Mouse (Mus musculus) c-Kit-negative CD71-positive TER-119-positive erythroid progenitor cells, embryonic 14.5 days (primary cell): ENCODE results near the gene Lhx4.

ENCODE experiments used
- DNase-seq: peaks from one replicate; pipeline ENCODE4 v3.0.0-alpha.2; 2013; ENCODE audit warnings: low read depth, low spot score

Gene Lhx4

DNA sequence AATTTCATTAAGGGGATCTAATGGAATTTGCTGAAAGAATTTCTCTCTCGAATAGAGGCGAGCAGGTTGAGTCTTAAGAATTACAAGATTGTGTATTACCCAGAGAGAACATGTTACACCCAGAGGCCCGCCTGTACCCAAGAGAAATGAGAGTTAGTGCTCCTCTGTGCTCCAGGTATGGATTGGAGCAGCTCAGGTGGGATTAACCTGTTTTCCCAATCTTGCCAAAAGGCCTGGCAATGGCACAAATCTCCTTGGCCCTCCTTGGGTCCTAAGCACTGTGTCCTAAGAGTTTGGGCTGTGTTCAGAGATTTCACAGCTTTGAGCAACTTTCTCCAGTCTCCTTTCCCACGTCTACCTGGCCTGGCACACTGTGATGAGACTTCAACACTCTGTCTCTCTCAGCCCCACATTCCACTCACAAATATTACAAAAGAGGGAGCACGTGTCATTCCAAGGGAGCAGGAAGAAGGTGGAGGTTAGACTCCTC lies 48.2 kb downstream of the Lhx4 start:
- DNase-seq = no peak

DNA sequence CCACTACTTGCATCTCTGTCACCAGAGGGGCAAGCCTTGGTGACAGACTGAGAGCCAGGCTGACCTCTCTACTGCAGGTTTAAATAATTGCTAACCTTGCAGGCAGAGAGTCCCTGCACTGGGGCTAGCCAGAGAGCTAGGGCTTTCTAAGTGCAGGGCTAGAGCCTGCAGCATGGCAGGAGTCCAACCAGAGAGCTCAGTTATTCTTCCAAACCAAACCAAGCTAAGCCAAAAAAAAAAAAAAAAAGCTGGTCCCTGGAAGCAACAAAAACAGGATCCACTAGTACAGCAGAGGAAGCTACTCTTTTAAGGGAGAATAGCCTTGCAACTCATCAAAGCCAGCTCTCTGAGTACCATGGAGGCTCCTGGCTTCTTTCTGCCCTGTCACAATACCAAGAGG lies 50.6 kb downstream of the Lhx4 start:
- DNase-seq = no peak

DNA sequence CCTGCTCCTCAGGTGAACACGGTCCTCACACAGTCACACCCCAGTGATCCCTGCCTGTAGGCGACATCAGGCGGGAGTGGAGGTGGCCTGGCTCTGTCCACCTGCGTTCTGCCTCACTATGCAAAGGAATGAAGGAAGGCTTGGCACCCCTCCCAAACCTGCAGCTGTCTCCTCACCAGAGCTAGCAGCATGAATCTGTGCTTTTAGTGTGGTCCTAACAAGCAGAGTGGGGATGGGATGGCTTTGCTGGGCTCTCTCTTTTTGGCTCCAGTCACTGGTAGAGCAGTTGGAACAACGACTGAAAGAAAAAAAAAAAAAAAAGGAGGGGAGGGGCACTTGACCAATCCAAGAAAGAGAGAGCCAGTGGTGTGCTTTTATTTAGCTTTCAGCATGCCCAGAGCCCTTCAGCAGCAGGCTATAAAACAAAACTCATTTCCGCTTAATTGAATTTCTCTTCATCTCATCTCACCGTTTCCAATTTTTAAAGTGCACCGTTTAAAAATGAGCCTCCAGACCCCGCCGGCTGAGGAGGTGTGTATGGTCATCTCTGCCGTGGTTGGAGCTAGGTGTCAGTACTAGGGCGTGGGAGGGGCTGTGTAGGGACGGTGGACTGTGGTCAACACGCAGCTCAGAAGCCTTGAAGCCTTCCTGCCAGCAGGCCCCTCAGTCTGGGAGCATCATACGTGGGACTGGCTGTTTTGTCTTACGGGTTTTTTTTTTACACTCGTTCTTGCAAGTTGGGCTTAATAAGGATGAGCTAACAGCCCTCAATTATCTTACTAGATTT lies 52.9 kb downstream of the Lhx4 start:
- no peak for DNase-seq

DNA sequence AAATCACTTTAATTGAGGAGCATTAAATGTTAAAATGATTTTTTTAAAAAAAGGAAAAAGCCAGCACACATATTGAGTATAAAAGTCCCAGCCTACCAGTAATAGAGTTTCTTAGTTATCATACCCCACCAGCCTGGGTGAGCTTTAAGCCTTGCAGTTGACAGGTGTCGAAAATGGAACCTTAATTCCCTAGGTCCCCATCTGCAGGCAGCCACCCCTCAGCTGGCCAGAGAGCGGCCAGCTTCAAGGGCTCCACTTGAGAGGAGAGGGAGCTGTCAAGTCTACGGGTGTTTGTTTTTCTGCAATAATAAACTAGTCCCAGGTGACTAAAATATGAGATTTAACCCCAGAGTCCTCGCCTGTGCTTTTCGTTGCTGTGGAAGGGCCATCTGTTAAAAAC lies 58.0 kb downstream of the Lhx4 start:
- DNase-seq = no peak

DNA sequence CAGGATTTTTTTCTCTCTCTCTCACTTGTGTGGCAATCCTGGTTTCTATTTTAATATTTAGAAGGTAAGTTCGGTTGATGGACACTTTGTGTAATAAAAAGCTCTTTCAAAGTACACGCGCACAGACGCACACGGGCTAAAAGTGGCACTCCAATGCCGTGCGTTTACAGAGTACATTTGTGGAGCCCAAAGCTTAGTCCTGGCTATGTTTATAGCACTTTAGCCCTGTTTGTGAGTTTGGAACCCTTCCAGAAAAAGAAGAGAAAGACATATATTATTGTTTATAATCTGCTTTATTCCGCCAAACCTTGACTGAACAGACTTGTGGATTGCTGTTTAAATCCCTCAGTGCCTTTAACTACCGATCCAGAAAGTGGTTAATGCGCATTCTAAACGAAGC lies 58.5 kb downstream of the Lhx4 start:
- DNase-seq = no peak

DNA sequence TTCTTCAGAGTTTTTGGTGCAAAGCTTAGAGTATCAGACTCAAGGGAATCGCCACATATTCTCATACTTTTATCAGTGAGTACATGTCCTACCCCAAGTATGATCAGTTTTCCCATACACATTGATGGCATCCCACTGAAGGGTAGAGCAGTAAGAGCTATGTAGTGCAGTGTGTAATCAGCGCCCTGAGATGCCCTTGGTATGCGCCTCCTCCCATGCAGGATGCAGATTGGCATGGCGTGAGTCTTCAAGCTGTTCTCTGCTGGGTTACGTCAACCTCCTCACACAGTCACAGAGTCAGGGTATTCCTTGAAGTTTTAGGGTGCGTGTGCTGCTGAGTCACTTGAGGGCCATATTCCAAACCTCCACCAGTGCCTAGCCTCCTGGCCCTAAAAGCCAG lies 59.3 kb downstream of the Lhx4 start:
- DNase-seq = no peak

DNA sequence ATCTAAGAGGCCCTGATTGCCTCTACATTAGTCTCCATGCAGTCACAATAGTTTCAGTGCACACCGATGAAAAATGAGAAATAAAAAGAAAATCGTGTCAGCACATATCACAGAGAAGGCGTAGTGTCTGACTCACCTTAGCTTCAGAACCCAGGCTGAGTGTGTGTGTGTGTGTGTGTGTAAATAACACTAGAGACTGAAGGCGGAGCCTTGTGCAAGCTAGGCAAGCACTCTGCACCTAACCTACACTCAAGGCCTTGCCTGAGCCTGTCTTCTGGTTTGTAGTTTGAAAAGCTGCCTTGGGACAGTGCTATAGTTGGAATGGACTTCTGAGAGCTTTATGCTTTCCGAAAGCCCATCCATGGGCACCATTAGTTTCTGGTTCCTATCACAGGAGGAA lies 61.9 kb downstream of the Lhx4 start:
- DNase-seq = no peak

DNA sequence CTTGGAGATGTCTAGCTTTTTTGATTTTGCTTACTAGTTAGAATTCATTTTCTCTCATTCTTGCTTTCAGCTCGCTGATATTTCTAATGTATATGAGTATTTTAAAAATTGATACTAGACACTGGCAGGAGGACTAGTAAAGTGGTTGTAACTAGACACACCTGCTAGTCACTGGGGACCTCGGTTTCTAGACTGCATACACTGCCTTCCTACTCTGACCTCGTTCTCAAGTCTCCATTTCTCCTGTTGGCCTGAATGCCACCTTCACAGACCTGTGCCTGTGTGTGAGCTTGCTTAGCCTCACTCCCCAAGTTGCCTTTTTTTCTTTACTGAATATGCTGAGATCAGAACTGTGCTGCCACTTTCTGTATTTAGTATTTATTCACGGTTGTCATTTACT lies 62.3 kb downstream of the Lhx4 start:
- DNase-seq = no peak

DNA sequence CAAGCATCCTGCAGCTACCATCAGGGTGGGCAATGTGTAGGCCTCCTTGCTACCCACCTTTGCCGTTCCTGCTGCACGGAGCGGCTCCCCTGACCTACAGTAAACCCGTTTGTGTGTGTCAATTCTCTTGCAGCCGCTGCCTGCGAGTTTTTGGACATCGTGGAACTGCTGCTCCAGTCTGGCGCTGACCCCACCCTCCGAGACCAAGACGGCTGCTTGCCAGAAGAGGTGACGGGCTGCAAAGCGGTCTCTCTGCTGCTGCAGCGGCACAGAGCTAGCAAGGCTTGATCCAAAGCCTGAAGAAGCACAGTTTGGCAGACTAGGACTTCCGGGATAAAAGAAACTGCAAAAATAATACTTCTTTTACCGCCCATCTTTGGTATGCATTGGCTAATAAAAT lies 64.7 kb downstream of the Lhx4 start:
- DNase-seq = no peak

DNA sequence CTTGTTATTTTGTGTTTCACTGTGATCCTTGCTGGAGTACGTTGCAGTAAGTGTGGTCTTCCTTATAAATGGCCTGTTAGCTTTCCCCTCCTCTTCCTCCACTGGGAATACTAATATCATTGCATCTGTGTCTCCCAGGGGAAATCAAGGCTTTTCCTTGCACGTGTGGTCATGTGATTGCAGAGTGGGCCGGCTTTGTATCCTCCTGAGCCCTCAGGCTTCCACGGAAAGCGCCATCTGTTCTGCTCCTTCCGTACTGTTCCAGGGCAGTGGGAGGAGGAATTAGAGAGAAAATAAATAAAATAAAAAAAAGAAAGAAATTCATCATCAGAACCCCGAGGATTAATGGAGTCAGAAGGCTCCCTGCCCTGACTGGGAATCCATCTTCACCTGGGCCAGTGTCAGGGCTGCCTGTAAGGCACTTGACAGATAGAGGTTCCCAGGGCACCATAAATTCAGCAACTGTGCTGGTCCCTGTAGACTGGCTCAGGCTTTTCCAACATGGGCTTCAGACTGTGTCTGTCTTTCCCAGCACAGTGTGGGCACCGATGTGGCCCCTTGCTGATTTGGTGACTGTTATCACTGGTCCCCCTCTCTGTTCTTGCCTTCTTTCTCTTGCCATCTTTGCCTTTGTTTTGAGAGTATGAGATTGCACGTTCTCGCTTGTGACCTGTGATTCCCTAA lies 70.2 kb downstream of the Lhx4 start:
- no peak for DNase-seq

DNA sequence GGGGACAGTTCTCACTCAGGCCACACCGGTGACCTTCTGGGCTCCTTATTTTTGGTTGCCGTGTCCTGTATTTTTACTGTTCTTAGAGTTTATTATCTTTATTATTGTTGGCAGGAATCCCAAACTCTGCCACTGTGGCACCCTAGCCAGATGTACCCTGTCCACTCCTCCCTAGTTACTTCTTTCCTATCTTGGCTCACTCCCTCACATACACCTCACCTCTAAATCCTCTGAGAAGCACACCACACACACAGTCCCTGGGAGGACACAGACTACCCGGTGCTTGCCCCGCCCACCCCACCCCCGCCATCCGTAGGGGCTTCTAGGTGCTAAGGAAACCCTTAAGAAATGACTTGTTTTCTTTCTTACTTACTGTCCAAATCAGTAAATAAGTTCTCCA lies 75.9 kb downstream of the Lhx4 start:
- no peak for DNase-seq

DNA sequence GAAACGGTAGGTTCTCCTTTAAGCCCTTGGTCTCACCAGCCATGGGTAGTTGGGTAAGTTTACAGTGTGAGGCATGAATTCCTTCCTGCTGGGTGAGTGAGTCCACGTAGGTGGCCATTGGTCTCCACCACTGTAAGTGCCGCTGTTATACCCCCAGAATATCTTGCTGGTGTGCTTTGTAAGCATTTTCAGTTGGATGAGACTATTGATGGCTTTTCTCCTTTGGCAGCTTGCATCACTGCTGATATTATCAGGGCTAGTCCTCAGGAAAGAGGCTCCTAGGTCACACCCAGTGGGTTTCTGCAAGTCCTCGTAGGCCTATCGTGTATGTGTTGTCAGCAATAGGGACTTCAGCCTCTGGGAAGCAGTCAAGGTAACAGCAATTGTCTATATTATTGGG lies 87.5 kb downstream of the Lhx4 start:
- no peak for DNase-seq

DNA sequence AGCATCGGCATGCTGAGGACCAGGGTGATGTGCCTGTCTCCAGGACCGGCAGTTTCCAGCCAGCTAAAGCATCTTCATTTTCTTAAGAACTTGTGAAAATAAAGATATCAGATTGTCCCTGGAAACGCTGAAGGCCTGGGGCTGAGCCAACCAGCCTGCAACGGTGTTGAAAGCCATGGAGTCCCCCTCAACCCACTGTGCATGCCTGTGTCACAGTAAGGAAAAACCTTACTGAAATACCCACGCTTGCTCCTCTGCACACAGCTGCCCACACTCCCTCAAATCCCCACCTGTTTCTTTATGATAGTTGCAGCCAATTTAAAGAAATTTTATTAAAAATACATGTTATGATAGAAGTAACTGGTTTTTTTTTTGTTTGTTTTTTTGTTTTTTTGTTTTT lies 95.2 kb downstream of the Lhx4 start:
- no peak for DNase-seq

DNA sequence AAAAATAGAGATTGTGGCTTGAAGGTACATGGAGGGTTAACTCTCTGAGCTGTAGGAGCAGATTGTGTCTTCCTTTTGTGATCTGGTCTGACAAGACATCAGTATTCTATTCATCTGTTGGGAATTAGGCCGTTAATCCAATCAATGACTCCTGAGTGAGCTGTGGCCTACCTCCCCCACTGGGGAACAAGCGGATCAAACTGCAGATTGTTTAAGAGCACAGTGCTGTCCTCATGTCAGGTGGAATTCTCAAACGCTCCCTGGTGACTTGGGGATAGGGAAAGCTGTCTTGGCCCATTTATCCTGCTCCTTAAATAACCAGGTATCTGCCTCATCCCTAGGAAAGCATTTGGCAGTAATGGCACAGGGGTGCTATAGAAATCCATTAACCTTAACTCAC lies 96.5 kb downstream of the Lhx4 start:
- no peak for DNase-seq

DNA sequence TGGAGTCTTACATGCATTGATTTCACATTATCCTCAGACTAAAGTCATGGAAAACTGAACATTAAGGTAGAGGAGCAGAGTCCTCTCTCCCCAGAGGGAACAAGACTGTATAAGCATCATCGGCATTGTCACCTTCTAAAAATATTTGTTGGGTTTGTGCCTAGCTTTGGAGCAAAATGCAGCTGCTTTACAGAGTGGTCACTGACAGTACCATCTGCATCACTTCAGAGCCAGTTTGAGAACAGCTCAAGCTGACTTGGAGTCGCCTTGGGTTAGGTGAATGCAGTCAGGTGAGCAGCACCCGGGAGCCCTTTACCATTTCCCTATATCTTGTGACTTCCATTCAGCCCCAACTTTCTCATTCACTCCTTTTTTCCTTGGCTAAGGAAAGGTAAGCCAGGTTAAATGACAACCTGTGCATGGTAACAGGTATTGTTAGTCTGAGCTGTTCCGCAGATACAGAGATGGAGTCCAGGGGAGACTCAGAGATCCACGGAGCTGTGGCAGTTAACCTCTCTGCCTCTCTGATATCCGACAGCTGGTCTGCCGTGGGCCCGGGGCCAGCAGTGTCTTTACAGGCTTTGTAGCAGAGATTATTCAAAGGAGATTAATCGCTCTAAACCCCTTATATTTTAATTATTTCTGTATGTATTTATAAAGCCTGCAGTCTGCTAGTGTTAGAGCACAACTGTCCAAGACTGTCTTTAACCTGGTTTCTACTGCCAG lies 101.2 kb downstream of the Lhx4 start:
- no peak for DNase-seq
